Mouse (Mus musculus) gastrocnemius, postnatal 14 days (tissue): Measurements from ENCODE around the gene Ncdn. TPM values are rescaled to one million over a fixed set of nuclear protein-coding genes. Genes with fewer than 3 reads are reported as not detected.

Experiments
- DNase-seq: peaks from one replicate; pipeline ENCODE4 v3.0.0; 2021; ENCODE audit warnings: mixed read lengths
- intact Hi-C: fragments of 180-260 bp; cut with DNase I; formaldehyde crosslinking; loops from one replicate; pipeline ENCODE4 v1.15.1; 2025; ENCODE audit warnings: low total_unique reads
- long read RNA-seq, 2 experiments: library from polyadenylated mRNA; stranded (forward); transcript quantifications; one replicate each; pipeline ENCODE4 v2.0.0; 2021
- total RNA-seq, 2 experiments: library from RNA; stranded (reverse); gene quantifications; 2 replicates each; pipeline ENCODE4 v1.2.3; 2021

The Ncdn gene
- total RNA-seq, result 10 to 100 TPM in 1 of 2 experiments, 1 to 10 TPM in 1; 7.4 to 10.6 TPM
- long read RNA-seq, experiment 1, transcript Ncdn-201 (7 exons, 3,681 nt), result major isoform, 9 of 14 reads
- long read RNA-seq, experiment 1, partial matches to known transcripts, result 1 of 14 reads
- long read RNA-seq, experiment 1, other reads (novel, unspliced or antisense), result 2 of 14 reads
- long read RNA-seq, experiment 2, transcript Ncdn-201 (7 exons, 3,681 nt), result major isoform, 15 of 34 reads
- long read RNA-seq, experiment 2, partial matches to known transcripts, result 13 of 34 reads
- long read RNA-seq, experiment 2, other reads (novel, unspliced or antisense), result 6 of 34 reads

- peak; percentile 95 for DNase-seq
- intact Hi-C loops, result no loop called here
Observed at GRCm38 (mm10) chr4:126753268-126754230, at the start of gene Ncdn, which contains the start of gene AU040320. TSS of gene Ncdn (minus strand) at chr4:126753438. TSS of gene AU040320 (plus strand) at chr4:126753544.

GRCm38 (mm10) chr4:126802174-126802573 lies 48.9 kb upstream of the Ncdn start:
- DNase-seq, result no peak
- intact Hi-C loops, result no loop called here

- intact Hi-C loops, result no loop called here
Observed at GRCm38 (mm10) chr4:126792341-126793102, 39.3 kb upstream of the Ncdn start.

GRCm38 (mm10) chr4:126782996-126783395 lies 29.8 kb upstream of the Ncdn start:
- intact Hi-C loops, result no loop called here

More at GRCm38 (mm10) chr4:126792341-126793102, 39.3 kb upstream of the Ncdn start:
- DNase-seq, result no peak

GRCm38 (mm10) chr4:126782512-126782911 lies 29.3 kb upstream of the Ncdn start:
- intact Hi-C loops, result no loop called here
- DNase-seq, result no peak

More at GRCm38 (mm10) chr4:126782996-126783395, 29.8 kb upstream of the Ncdn start:
- no peak for DNase-seq

GRCm38 (mm10) chr4:126781871-126782270 lies 28.6 kb upstream of the Ncdn start:
- intact Hi-C loops, result no loop called here

GRCm38 (mm10) chr4:126779826-126780775 lies 26.9 kb upstream of the Ncdn start:
- intact Hi-C loops, result no loop called here
- DNase-seq, result no peak

More at GRCm38 (mm10) chr4:126781871-126782270, 28.6 kb upstream of the Ncdn start:
- DNase-seq, result no peak

GRCm38 (mm10) chr4:126779148-126779581 lies 25.9 kb upstream of the Ncdn start:
- DNase-seq, result no peak

GRCm38 (mm10) chr4:126775182-126775581 lies 21.9 kb upstream of the Ncdn start:
- no peak for DNase-seq
- intact Hi-C loops, result no loop called here

More at GRCm38 (mm10) chr4:126779148-126779581, 25.9 kb upstream of the Ncdn start:
- intact Hi-C loops, result no loop called here

- intact Hi-C loops, result no loop called here
- DNase-seq, result no peak
Observed at GRCm38 (mm10) chr4:126773871-126774270, 20.6 kb upstream of the Ncdn start.

- intact Hi-C loops, result no loop called here
- DNase-seq, result no peak
Observed at GRCm38 (mm10) chr4:126770831-126771230, 17.6 kb upstream of the Ncdn start.

- intact Hi-C loops, result no loop called here
- DNase-seq, result no peak
Observed at GRCm38 (mm10) chr4:126769800-126770563, 16.7 kb upstream of the Ncdn start.

GRCm38 (mm10) chr4:126763483-126763882 lies 10.2 kb upstream of the Ncdn start:
- DNase-seq, result no peak
- intact Hi-C loops, result no loop called here

GRCm38 (mm10) chr4:126762586-126763359 lies 9.5 kb upstream of the Ncdn start:
- intact Hi-C loops, result no loop called here
- DNase-seq, result no peak

GRCm38 (mm10) chr4:126759435-126759834 lies 6.2 kb upstream of the Ncdn start:
- no peak for DNase-seq
- intact Hi-C loops, result no loop called here

GRCm38 (mm10) chr4:126758299-126758698 lies 5.1 kb upstream of the Ncdn start:
- DNase-seq, result no peak
- intact Hi-C loops, result no loop called here

GRCm38 (mm10) chr4:126756766-126757165 lies 3.5 kb upstream of the Ncdn start:
- intact Hi-C loops, result no loop called here
- no peak for DNase-seq
